Mouse (Mus musculus) regulatory T cell (primary cell): ENCODE measurements around the gene Gtf2f2.

Source experiments
- in situ Hi-C: fragments of 300-600 bp; cut with MboI, MseI; formaldehyde crosslinking; loops from one replicate; pipeline ENCODE4 v1.15.1; 2025; ENCODE audit warnings: high pct_unique_total_duplicates

Gene Gtf2f2

GRCm38 (mm10) chr14:75923314-75924052, 87.2 kb downstream of the Gtf2f2 start:
- in situ Hi-C loops = no loop called here

- in situ Hi-C loops = no loop called here
Measured at GRCm38 (mm10) chr14:75912665-75913064, 98.0 kb downstream of the Gtf2f2 start.

- in situ Hi-C loops = no loop called here
Measured at GRCm38 (mm10) chr14:75911968-75912367, 98.7 kb downstream of the Gtf2f2 start.

GRCm38 (mm10) chr14:75906931-75907330, 103.7 kb downstream of the Gtf2f2 start:
- in situ Hi-C loops = no loop called here

- in situ Hi-C loops = no loop called here
Measured at GRCm38 (mm10) chr14:75904972-75905371, 105.7 kb downstream of the Gtf2f2 start.

- in situ Hi-C loops = no loop called here
Measured at GRCm38 (mm10) chr14:75903131-75903530, 107.5 kb downstream of the Gtf2f2 start.

- in situ Hi-C loops = no loop called here
Measured at GRCm38 (mm10) chr14:75902013-75902412, 108.7 kb downstream of the Gtf2f2 start.

- in situ Hi-C loops = no loop called here
Measured at GRCm38 (mm10) chr14:75900793-75901499, 109.7 kb downstream of the Gtf2f2 start.

- in situ Hi-C loops = loop anchor here (5.0 kb wide), 1 partner anchor 178 kb away; no protein-coding TSS in a partner anchor
Measured at GRCm38 (mm10) chr14:75899566-75899965, 111.1 kb downstream of the Gtf2f2 start.

GRCm38 (mm10) chr14:75892118-75892517, 118.5 kb downstream of the Gtf2f2 start:
- in situ Hi-C loops = no loop called here

GRCm38 (mm10) chr14:75883873-75884272, 126.8 kb downstream of the Gtf2f2 start:
- in situ Hi-C loops = no loop called here

GRCm38 (mm10) chr14:75883330-75883729, 127.3 kb downstream of the Gtf2f2 start:
- in situ Hi-C loops = no loop called here

- in situ Hi-C loops = no loop called here
Measured at GRCm38 (mm10) chr14:75881856-75882255, 128.8 kb downstream of the Gtf2f2 start.

- in situ Hi-C loops = no loop called here
Measured at GRCm38 (mm10) chr14:75878980-75879379, 131.7 kb downstream of the Gtf2f2 start.

GRCm38 (mm10) chr14:75877297-75877696, 133.4 kb downstream of the Gtf2f2 start:
- in situ Hi-C loops = no loop called here

- in situ Hi-C loops = no loop called here
Measured at GRCm38 (mm10) chr14:75876320-75877043, 134.2 kb downstream of the Gtf2f2 start.

GRCm38 (mm10) chr14:75873612-75874011, 137.1 kb downstream of the Gtf2f2 start:
- in situ Hi-C loops = no loop called here

- in situ Hi-C loops = no loop called here
Measured at GRCm38 (mm10) chr14:75871750-75872149, 138.9 kb downstream of the Gtf2f2 start.

- in situ Hi-C loops = no loop called here
Measured at GRCm38 (mm10) chr14:75871111-75871510, 139.6 kb downstream of the Gtf2f2 start.

GRCm38 (mm10) chr14:75870631-75871030, 140.0 kb downstream of the Gtf2f2 start:
- in situ Hi-C loops = no loop called here

- in situ Hi-C loops = loop anchor here (10.0 kb wide), 1 partner anchor 535 kb away; no protein-coding TSS in a partner anchor
Measured at GRCm38 (mm10) chr14:75869769-75870363, 140.8 kb downstream of the Gtf2f2 start.

- in situ Hi-C loops = loop anchor here (10.0 kb wide), 1 partner anchor 537 kb away; no protein-coding TSS in a partner anchor
Measured at GRCm38 (mm10) chr14:75868028-75868427, 142.6 kb downstream of the Gtf2f2 start.
